Mouse (Mus musculus): Measurements from ENCODE around the gene Polr3e. TPM values are rescaled to one million over a fixed set of nuclear protein-coding genes. Genes with fewer than 3 reads are reported as not detected.

Polr3e gene
- 19.0 and 19.9 TPM in 2 replicates for polyA plus RNA-seq (2014; fragmentation: Nextera tagmentation; extraction: Ambion mirVana)

DNA sequence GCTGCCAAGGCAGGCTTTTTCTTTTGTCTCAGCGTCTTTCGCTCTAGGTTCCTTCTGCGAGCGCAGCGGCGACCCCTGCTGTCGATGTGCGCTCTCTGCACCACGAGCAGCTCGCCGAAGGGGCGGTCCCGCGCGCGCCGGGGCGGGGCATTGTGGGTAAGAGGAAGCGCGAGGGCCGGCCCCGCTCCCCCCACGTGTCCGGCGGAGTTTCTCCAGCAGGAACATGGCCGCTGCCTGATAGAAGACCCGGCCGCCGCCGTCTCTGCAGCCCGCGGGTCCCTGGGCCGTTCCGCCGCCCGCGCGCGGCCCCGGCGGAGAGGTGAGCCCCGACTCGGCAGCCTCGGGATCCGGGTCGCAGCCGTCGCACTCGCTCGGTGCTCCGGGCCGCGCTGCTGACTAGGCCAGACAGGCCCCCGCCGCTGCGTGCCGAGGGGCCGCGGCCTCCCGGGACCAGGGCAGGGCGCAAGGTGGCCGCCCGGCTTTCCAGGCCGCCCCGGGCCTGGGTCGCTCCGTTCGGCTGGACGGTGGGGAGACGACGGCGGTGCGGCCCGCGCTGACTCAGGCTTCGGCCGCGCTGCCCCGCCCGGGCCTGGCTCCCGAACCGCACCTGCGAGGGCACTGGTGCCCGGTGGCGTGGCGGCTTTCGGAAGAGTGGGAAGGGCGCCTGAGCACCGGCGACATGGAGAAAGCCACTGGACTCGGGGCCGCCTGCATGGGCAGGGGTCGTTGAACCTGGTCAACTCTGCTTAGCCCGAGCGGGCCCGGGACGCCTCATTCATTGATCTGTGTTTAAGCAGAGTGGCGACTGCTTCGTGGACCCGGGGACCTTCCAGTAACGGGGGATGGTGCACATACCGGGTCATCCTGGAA is at the start of gene Polr3e:
Polr3e (plus strand) TSS at position 153 of the 870 bp plus-strand sequence.
- ATAC-seq (ENCODE audit: low FRiP score), result peak; percentile 94
- under 1% methylated on average over 83 of the region's 102 CpGs for WGBS

DNA sequence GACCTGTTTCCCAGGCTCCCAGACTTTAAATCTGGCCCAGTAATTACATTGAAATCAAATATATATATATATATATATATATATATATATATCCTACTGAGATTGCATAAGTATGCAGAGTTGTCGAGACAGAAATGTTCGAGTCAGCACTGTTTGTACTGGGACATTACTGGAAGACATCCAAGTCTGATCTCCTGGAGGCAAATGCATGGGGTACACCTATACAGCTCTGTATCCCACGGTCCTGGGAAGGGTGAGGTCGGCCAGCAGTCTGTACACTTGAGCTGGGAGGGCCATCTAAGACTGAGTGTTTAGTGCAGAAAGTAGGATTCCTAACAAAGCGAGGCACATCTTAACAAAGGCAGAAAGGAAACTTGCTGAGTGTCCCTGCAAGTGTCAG is 47.7 kb upstream of the Polr3e start:
- Histone ChIP-seq H3K4me2 (no peak overlapping the region), H3K4me3 (ENCODE audit: low read depth, low read length) (no peak overlapping the region), H3K4me1 (ENCODE audit: control insufficient read depth, insufficient read depth, low read length) (peaks cover 10% of the 10 kb centered on the region), H3K27me3 (ENCODE audit: control insufficient read depth, insufficient read depth, low read length) (no peaks in the 10 kb centered on the region), H3K9me3 (ENCODE audit: control insufficient read depth, low read length) (no peaks in the 10 kb centered on the region), H3K27ac (ENCODE audit: low read depth, low read length) (no peak overlapping the region), H3K36me3 (ENCODE audit: control insufficient read depth, insufficient read depth, low read length) (no peaks in the 10 kb centered on the region), H3K9ac (ENCODE audit: low read length) (no peak overlapping the region)
- no peak for DNase-seq (ENCODE audit: low spot score, missing footprints)
- no peak for ATAC-seq (ENCODE audit: low FRiP score)
- 76% methylated on average over 5 of the region's 5 CpGs for whole genome bisulfite sequencing

More for the DNA sequence above, at the start of gene Polr3e:
- DNase-seq (ENCODE audit: low spot score, missing footprints), result peak; percentile 100
- Histone ChIP-seq H3K4me3 (ENCODE audit: low read depth, low read length) (peak within 1 kb of the TSS; percentile 98), H3K27me3 (ENCODE audit: control insufficient read depth, insufficient read depth, low read length) (no peaks in the 10 kb centered on the region), H3K9me3 (ENCODE audit: control insufficient read depth, low read length) (no peaks in the 10 kb centered on the region), H3K36me3 (ENCODE audit: control insufficient read depth, insufficient read depth, low read length) (0 out of 2 replicates have a peak, but pooled peaks cover 2% of the 10 kb centered on the region), H3K9ac (ENCODE audit: low read length) (peak within 1 kb of the TSS; percentile 92), H3K27ac (ENCODE audit: low read depth, low read length) (peak within 1 kb of the TSS; percentile 80), H3K4me1 (ENCODE audit: control insufficient read depth, insufficient read depth, low read length) (no peaks in the 10 kb centered on the region), H3K4me2 (peak within 1 kb of the TSS; percentile 71)

DNA sequence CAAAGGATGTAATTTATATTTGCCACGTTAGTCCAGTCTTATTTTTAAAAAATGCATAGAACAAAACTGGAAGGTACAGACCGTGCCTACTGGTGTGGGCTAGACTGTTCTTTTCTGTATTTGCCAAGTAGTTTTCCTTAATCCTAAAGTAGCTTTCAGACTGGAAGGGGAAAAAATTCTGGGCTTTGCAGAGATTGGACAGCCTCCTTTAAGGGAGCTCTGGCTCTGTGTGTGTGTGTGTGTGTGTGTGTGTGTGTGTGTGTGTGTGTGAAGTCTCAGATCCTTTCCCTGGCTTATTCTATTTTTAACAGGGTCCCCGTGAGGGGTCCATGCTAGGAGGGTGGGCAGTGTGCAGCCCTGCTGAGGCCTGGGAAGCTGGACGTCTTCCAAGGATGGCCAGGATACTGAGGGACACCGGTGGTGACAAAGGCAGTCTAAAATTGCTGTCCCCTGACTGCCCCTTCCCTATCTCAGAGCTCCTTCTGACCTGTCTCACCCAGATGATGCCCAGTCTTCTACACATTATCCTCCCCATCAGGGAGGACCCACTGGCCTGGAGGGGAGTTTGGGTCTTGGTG is 47.0 kb upstream of the Polr3e start:
- H3K36me3 ChIP-seq (ENCODE audit: control insufficient read depth, insufficient read depth, low read length), result no peaks in the 10 kb centered on the region
- H3K27ac ChIP-seq (ENCODE audit: low read depth, low read length), result no peak overlapping the region

GRCm38 (mm10) chr7:120873083-120873482 is 44.5 kb upstream of the Polr3e start:
- ATAC-seq (ENCODE audit: low FRiP score) (no peak), DNase-seq (ENCODE audit: low spot score, missing footprints) (no peak)
- WGBS, result 74% methylated on average over 12 of the region's 12 CpGs
- Histone ChIP-seq H3K4me1 (ENCODE audit: control insufficient read depth, insufficient read depth, low read length) (no peaks in the 10 kb centered on the region), H3K27ac (ENCODE audit: low read depth, low read length) (no peak overlapping the region), H3K9me3 (ENCODE audit: control insufficient read depth, low read length) (no peaks in the 10 kb centered on the region), H3K9ac (ENCODE audit: low read length) (no peak overlapping the region), H3K27me3 (ENCODE audit: control insufficient read depth, insufficient read depth, low read length) (no peaks in the 10 kb centered on the region), H3K4me2 (no peak overlapping the region), H3K4me3 (ENCODE audit: low read depth, low read length) (no peak overlapping the region), H3K36me3 (ENCODE audit: control insufficient read depth, insufficient read depth, low read length) (no peaks in the 10 kb centered on the region)

More for the DNA sequence above, 47.0 kb upstream of the Polr3e start:
- Histone ChIP-seq H3K4me2 (no peak overlapping the region), H3K9me3 (ENCODE audit: control insufficient read depth, low read length) (no peaks in the 10 kb centered on the region), H3K27me3 (ENCODE audit: control insufficient read depth, insufficient read depth, low read length) (no peaks in the 10 kb centered on the region), H3K9ac (ENCODE audit: low read length) (no peak overlapping the region), H3K4me3 (ENCODE audit: low read depth, low read length) (no peak overlapping the region), H3K4me1 (ENCODE audit: control insufficient read depth, insufficient read depth, low read length) (peaks cover 6% of the 10 kb centered on the region)
- no peak for ATAC-seq (ENCODE audit: low FRiP score)
- no peak for DNase-seq (ENCODE audit: low spot score, missing footprints)
- 80% methylated on average over 5 of the region's 5 CpGs for WGBS

DNA sequence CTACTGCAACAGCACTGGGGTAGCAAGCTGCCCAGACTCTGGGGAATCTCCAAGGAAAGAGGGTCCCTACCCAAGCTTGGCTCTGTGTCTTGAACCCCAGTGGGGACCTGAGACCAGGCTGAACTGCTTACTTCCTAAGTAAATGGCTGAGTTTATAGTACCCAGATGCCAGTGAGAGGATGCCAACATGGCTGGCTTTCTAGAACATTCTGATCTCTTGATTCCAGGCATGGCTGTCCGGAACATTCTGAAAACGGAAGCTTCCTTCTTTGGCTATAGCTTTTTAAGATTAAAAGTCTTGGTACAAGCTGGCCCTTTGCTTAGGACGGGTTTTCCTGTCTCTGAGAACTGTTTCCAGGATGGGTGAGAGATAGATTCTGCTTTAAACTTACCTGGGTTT is 43.5 kb upstream of the Polr3e start:
- Histone ChIP-seq H3K4me3 (ENCODE audit: low read depth, low read length) (no peak overlapping the region), H3K36me3 (ENCODE audit: control insufficient read depth, insufficient read depth, low read length) (no peaks in the 10 kb centered on the region), H3K27me3 (ENCODE audit: control insufficient read depth, insufficient read depth, low read length) (no peaks in the 10 kb centered on the region), H3K9me3 (ENCODE audit: control insufficient read depth, low read length) (no peaks in the 10 kb centered on the region), H3K27ac (ENCODE audit: low read depth, low read length) (no peak overlapping the region), H3K4me1 (ENCODE audit: control insufficient read depth, insufficient read depth, low read length) (no peaks in the 10 kb centered on the region), H3K4me2 (no peak overlapping the region), H3K9ac (ENCODE audit: low read length) (no peak overlapping the region)
- ATAC-seq (ENCODE audit: low FRiP score) (no peak), DNase-seq (ENCODE audit: low spot score, missing footprints) (no peak)
- 91% methylated on average over 3 of the region's 3 CpGs for WGBS

DNA sequence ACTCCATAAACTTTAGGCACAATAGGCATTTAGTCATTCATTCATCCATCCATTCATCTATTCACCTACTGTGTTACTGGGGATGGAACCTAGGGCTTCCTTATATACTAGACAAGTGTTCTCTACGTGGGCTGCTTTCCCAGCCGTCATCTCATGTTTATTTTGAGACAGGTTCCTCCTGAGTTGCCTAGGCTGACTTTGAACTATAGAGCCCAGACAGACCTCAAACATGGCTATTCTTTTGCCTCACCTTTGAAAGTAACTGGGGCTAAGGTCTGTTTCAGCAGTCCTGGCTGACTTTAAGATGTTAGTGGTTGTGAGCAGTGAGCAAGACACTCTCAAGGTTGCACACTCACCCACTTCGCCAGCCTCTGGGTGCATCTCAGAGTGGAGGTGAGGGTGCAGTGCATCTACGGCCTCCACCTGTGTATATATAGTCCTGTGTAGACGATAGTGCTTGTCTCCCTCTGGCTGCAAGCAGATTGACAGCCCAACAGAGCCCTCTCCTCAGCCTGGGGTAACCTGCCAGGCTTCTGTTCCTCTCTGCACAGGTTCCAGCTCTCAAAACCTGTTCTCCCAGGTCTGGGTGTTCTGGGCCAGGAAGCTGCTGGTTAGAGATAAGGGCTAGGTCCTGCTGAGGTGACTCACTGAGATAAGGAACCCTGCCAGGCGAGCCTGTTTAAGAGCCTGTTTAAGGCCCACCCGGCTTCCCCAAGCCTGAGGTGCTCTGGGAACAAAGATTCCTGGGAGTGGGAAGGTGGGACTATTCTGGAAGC is 42.6 kb upstream of the Polr3e start:
- H3K4me2 ChIP-seq, result no peak overlapping the region
- no peak overlapping the region for H3K27ac ChIP-seq (ENCODE audit: low read depth, low read length)

GRCm38 (mm10) chr7:120875540-120876388 is 41.8 kb upstream of the Polr3e start:
- no peak overlapping the region for H3K27ac ChIP-seq (ENCODE audit: low read depth, low read length)

More for the DNA sequence above, 42.6 kb upstream of the Polr3e start:
- DNase-seq (ENCODE audit: low spot score, missing footprints) (no peak), ATAC-seq (ENCODE audit: low FRiP score) (0 out of 2 replicates have a peak, but pooled peaks have one; percentile 19)
- Histone ChIP-seq H3K9ac (ENCODE audit: low read length) (no peak overlapping the region), H3K4me3 (ENCODE audit: low read depth, low read length) (no peak overlapping the region), H3K9me3 (ENCODE audit: control insufficient read depth, low read length) (no peaks in the 10 kb centered on the region), H3K4me1 (ENCODE audit: control insufficient read depth, insufficient read depth, low read length) (no peaks in the 10 kb centered on the region), H3K36me3 (ENCODE audit: control insufficient read depth, insufficient read depth, low read length) (no peaks in the 10 kb centered on the region), H3K27me3 (ENCODE audit: control insufficient read depth, insufficient read depth, low read length) (no peaks in the 10 kb centered on the region)
- WGBS, result 80% methylated on average over 7 of the region's 7 CpGs

DNA sequence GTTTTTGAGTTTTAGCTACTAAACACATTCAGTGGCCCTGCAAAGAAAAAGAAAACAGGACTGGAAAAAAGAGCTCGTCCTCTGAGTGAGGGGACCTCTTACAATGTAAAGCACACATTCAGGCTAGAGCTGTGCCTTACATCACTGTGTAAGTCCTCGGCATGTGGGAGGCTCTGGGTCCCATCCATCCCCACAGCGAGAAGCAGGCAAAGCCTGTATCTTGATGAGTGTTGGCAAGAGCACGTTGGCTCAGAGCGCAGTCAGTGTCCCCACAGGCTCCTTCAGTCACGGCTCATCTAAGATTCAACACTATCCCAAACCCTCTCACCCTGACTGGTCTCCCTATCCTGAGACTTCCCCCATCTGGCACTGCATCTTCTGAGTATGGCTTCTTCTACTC is 39.3 kb upstream of the Polr3e start:
- Histone ChIP-seq H3K9ac (ENCODE audit: low read length) (no peak overlapping the region), H3K27ac (ENCODE audit: low read depth, low read length) (no peak overlapping the region), H3K36me3 (ENCODE audit: control insufficient read depth, insufficient read depth, low read length) (no peaks in the 10 kb centered on the region), H3K9me3 (ENCODE audit: control insufficient read depth, low read length) (no peaks in the 10 kb centered on the region), H3K4me3 (ENCODE audit: low read depth, low read length) (no peak overlapping the region), H3K4me1 (ENCODE audit: control insufficient read depth, insufficient read depth, low read length) (no peaks in the 10 kb centered on the region), H3K27me3 (ENCODE audit: control insufficient read depth, insufficient read depth, low read length) (no peaks in the 10 kb centered on the region), H3K4me2 (no peak overlapping the region)
- WGBS, result 77% methylated on average over 6 of the region's 6 CpGs
- ATAC-seq (ENCODE audit: low FRiP score), result no peak
- DNase-seq (ENCODE audit: low spot score, missing footprints), result no peak

More at GRCm38 (mm10) chr7:120875540-120876388, 41.8 kb upstream of the Polr3e start:
- Histone ChIP-seq H3K36me3 (ENCODE audit: control insufficient read depth, insufficient read depth, low read length) (no peaks in the 10 kb centered on the region), H3K4me2 (no peak overlapping the region), H3K4me3 (ENCODE audit: low read depth, low read length) (no peak overlapping the region), H3K9ac (ENCODE audit: low read length) (no peak overlapping the region), H3K27me3 (ENCODE audit: control insufficient read depth, insufficient read depth, low read length) (no peaks in the 10 kb centered on the region), H3K4me1 (ENCODE audit: control insufficient read depth, insufficient read depth, low read length) (no peaks in the 10 kb centered on the region), H3K9me3 (ENCODE audit: control insufficient read depth, low read length) (no peaks in the 10 kb centered on the region)
- no peak for DNase-seq (ENCODE audit: low spot score, missing footprints)
- no peak for ATAC-seq (ENCODE audit: low FRiP score)
- WGBS, result 78% methylated on average over 3 of the region's 3 CpGs

Measured in midbrain, embryonic 11.5 days (tissue).